Mouse (Mus musculus): ENCODE measurements around the gene Ndn. TPM values are rescaled to one million over a fixed set of nuclear protein-coding genes. Genes with fewer than 3 reads are reported as not detected.

Ndn gene
- 5.8 and 6.6 TPM in 2 replicates for polyA plus RNA-seq (2012; rRNA removed)

DNA sequence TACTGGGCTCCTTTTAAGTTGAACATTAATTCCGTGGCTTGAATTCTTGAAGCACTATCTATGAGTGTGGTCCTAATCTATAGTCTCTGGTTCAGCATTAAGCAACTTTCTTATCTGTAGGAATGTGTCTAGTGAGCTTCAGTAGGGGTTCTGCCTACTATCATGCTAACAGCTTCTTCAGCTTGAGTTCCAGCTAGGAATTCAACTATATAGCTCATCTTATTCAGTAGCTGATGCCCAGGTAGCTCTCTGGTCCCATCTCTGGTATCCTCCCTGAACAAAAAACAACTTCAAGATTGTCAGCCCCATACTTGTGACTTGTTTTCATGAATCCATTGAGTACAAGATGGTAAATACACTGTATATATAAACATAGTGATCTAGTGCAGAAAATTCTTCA, at the start of gene Ndn:
TSS of gene Ndn (plus strand) at position 301 of the 400 bp plus-strand sequence.

DNA sequence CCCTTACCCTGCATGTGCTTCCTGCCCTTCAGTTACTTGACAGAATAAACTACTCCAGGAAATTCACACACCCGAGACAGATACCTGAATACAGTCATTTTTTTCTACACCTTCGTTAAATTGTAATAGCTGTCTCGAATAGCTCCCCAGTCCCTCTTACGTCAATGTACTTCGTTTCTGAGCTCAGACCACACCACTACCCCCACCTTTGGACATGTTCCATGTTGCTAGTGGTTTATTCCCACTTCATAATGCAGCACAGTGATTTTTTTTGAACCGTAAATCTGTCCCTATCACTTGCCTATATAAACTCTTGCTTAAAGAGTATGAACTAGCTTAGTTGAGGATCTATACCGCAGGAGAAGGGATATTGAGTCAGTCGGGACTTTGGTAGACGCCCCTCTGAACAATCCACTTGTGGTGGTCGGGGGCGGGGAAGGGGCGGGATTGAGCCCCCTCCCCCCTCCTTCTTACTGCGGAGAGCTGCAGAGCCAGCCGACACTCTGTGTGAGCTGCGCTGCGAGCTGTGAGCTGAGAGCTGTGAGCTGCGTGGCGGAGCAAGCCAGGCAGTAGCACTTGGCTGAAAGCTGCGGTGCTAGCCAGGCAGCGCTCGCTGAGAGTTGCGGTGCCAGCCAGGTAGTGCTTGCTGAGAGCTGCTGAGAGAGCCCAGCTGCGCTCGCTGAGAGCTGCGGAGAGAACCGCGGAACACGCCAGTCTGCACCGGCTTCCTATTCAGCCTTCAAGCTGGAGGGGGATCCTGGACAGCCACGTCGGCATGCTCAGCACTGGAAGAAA, 30.3 kb downstream of the Ndn start, which contains the start of gene Magel2:
TSS of gene Magel2 (plus strand) at position 501 of the 795 bp plus-strand sequence.

Other genes starting within 250 kb of the Ndn start
- 0.02 TPM in 1 of 2 replicates, not detected in the other for gene Magel2, start 30.4 kb downstream of the Ndn start, polyA plus RNA-seq (2012; rRNA removed)
- 0.45 and 0.77 TPM in 2 replicates for gene Mkrn3, start 73.6 kb downstream of the Ndn start, polyA plus RNA-seq (2012; rRNA removed)
- gene Peg12, start 117.9 kb downstream of the Ndn start, polyA plus RNA-seq (2012; rRNA removed): 0.42 and 1.1 TPM in 2 replicates

Measured in colon, adult 2 months (tissue).